ENCODE assay signal across 14 mouse cellular contexts in the genomic region with DNA sequence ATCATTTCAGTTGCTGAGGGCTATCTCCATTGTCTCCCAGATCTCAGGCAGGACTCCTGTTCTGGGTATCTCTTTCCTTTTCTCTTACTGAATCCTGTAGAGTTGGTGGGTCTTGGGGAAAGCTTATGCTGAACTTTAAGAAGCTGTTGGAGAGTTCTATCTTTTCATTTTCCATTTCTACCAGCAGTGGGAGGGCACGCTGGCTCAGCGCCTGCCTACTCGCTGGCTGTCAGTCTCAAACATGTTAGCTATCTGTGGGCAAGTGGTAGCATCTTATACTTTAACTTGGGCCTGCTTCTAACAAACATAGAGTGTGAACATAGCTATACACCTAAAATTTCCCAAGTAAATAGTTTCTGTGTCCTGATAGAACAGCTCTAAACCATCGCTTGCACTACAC.
DNase-seq lines count a peak whose midpoint lies in the region.
"Had no signal": no experiment of that assay in that cellular context is flagged by ENCODE, and none has a peak within 500 bp of the region (broad histone marks: within the 10 kb centered on the region; RNA-seq: fewer than 3 reads in every experiment).

No protein-coding gene starts in this region.

- DNase-seq in right cerebral cortex, adult 18-20 months: peak; percentile 53
- DNase-seq in right cerebral cortex, postnatal 4 days: no peak
- DNase-seq in frontal cortex, postnatal 36 days (ENCODE audit: low spot score in 2 of 2): peak; percentile 55 to 79
- peak; percentile 48 to 63 for DNase-seq in right cerebral cortex, adult 2 months (ENCODE audit: low spot score in 2 of 2)
- peak; percentile 66 to 67 for DNase-seq in right cerebral cortex, postnatal 36 days (ENCODE audit: low spot score in 2 of 2)
- DNase-seq in embryo, embryonic 10 days (ENCODE audit: low spot score): no peak
- no peak for DNase-seq in T-cell, adult 2 months (ENCODE audit: low spot score)
- DNase-seq in layer of hippocampus, adult 8-10 months (ENCODE audit: low spot score in 2 of 2): no peak
- DNase-seq: adrenal gland, adult 2 months; adrenal gland, postnatal 25 days; cerebellum, adult 2 months; cerebellum, postnatal 10 days; gastrocnemius, postnatal 14 days; heart, postnatal 36 days had no signal

Comparison
In these comparisons a context has a peak if more than half of its experiments do, and no peak if none do; other contexts are left out.
1. DNase-seq: peak in right cerebral cortex, adult 18-20 months (single experiment), frontal cortex, postnatal 36 days (2 of 2), right cerebral cortex, adult 2 months (2 of 2) and right cerebral cortex, postnatal 36 days (2 of 2); none in right cerebral cortex, postnatal 4 days (single experiment), embryo, embryonic 10 days (single experiment), T-cell, adult 2 months (single experiment) and layer of hippocampus, adult 8-10 months (0 of 2).